Mouse (Mus musculus) heart, adult 11 months (tissue): ENCODE data around the gene Eif2ak4.

Source experiments
- DNase-seq: peaks from one replicate; pipeline ENCODE4 v3.0.0; 2022

The Eif2ak4 gene

GRCm38 (mm10) chr2:118510447-118511310 lies 122.3 kb downstream of the Eif2ak4 start:
- peak; percentile 99 for DNase-seq

- DNase-seq: peak; percentile 96
Observed at GRCm38 (mm10) chr2:118511779-118512417, 123.5 kb downstream of the Eif2ak4 start.

GRCm38 (mm10) chr2:118512418-118513377 lies 124.3 kb downstream of the Eif2ak4 start:
- DNase-seq: peak; percentile 95

GRCm38 (mm10) chr2:118520042-118520933 lies 131.9 kb downstream of the Eif2ak4 start:
- peak; percentile 98 for DNase-seq

GRCm38 (mm10) chr2:118522265-118522664 lies 133.8 kb downstream of the Eif2ak4 start:
- peak; percentile 93 for DNase-seq

GRCm38 (mm10) chr2:118523163-118523730 lies 134.8 kb downstream of the Eif2ak4 start:
- DNase-seq: peak; percentile 90

GRCm38 (mm10) chr2:118524811-118525210 lies 136.4 kb downstream of the Eif2ak4 start:
- DNase-seq: no peak
